Mouse (Mus musculus) kidney, embryonic 16.5 days (tissue): ENCODE results near the gene Bub1b. TPM values are rescaled to one million over a fixed set of nuclear protein-coding genes. Genes with fewer than 3 reads are reported as not detected.

ENCODE experiments used
- ATAC-seq: fragments of 200-750 bp; cut with Nextera tagmentation; 2 replicates; pipeline ENCODE4 v1.8.0; 2017; ENCODE audit warnings: moderate TSS enrichment; ENCODE audit not compliant: low FRiP score, low TSS enrichment
- H3K27ac ChIP-seq: fragments of 300-500 bp; sonication (generic); 2 replicates; pipeline ENCODE4 v1.5.1; 2014; ENCODE audit warnings: low read length
- H3K27me3 ChIP-seq: fragments of 300-500 bp; sonication (generic); 2 replicates; pipeline ENCODE4 v1.6.1; 2014; ENCODE audit warnings: low read length, control low read depth, mixed read lengths; ENCODE audit not compliant: insufficient read depth
- H3K36me3 ChIP-seq: fragments of 300-500 bp; sonication (generic); 2 replicates; pipeline ENCODE4 v1.6.1; 2014; ENCODE audit warnings: low read length, control low read depth, mixed read lengths; ENCODE audit not compliant: insufficient read depth
- H3K4me1 ChIP-seq: fragments of 300-500 bp; sonication (generic); 2 replicates; pipeline ENCODE4 v1.6.1; 2014; ENCODE audit warnings: low read length, control low read depth, mixed read lengths; ENCODE audit not compliant: insufficient read depth
- H3K4me2 ChIP-seq: fragments of 300-500 bp; sonication (generic); replicated peaks from 2 replicates; pipeline ENCODE4 v1.6.1; 2014; ENCODE audit warnings: low read depth, low read length
- H3K4me3 ChIP-seq: fragments of 300-500 bp; sonication (generic); 2 replicates; pipeline ENCODE4 v1.5.1; 2014; ENCODE audit warnings: mild to moderate bottlenecking, low read length
- H3K9ac ChIP-seq: fragments of 300-500 bp; sonication (generic); replicated peaks from 2 replicates; pipeline ENCODE4 v1.6.1; 2014; ENCODE audit warnings: low read length
- H3K9me3 ChIP-seq: fragments of 300-500 bp; sonication (generic); 2 replicates; pipeline ENCODE4 v1.6.1; 2016; ENCODE audit warnings: low read length, control low read depth
- WGBS: fragments of 180-500 bp; shearing (Covaris S2); extraction: QIAGEN DNeasy Blood & Tissue Kit; methylation state at CpG from one replicate; pipeline ENCODE4 v1.1.7; 2014; 5-methylcytosine and 5-hydroxymethylcytosine counted together
- polyA plus RNA-seq: library from polyadenylated mRNA; unstranded; fragments of >200 nt; fragmentation: Nextera tagmentation; extraction: Ambion mirVana; gene quantifications from 2 replicates; pipeline ENCODE4 v1.2.1, GENCODE M21; 2015

Gene Bub1b
- polyA plus RNA-seq, 1 experiment from 2014 or later = 102 TPM

DNA sequence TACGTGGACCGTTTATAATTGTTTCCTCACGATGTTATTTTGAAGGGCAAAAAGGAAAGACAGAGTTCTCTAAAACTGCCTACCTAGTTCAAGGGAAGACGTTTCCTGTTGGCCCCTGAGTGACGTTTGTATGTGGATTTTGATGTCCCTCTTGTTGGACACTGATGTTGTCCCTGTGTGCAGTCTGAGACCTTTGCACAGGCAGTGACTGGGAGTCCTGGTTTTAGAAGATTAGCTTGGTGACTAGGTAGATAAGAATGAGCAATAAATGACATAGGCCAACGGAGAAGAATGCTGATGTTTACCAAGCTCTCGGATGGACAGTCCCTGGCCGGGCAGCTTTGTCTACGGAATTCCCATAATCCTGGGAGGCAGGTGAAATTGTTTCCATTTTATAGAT, 63.9 kb downstream of the Bub1b start:
- H3K4me2 ChIP-seq = no peak overlapping the region
- peaks cover 8% of the 10 kb centered on the region for H3K4me1 ChIP-seq
- peaks cover 18% of the 10 kb centered on the region for H3K27me3 ChIP-seq
- no peak for ATAC-seq
- no peak overlapping the region for H3K27ac ChIP-seq
- H3K9ac ChIP-seq = no peak overlapping the region
- H3K9me3 ChIP-seq = no peaks in the 10 kb centered on the region
- no peak overlapping the region for H3K4me3 ChIP-seq
- 82% methylated on average over 9 of the region's 9 CpGs for WGBS
- no peaks in the 10 kb centered on the region for H3K36me3 ChIP-seq

DNA sequence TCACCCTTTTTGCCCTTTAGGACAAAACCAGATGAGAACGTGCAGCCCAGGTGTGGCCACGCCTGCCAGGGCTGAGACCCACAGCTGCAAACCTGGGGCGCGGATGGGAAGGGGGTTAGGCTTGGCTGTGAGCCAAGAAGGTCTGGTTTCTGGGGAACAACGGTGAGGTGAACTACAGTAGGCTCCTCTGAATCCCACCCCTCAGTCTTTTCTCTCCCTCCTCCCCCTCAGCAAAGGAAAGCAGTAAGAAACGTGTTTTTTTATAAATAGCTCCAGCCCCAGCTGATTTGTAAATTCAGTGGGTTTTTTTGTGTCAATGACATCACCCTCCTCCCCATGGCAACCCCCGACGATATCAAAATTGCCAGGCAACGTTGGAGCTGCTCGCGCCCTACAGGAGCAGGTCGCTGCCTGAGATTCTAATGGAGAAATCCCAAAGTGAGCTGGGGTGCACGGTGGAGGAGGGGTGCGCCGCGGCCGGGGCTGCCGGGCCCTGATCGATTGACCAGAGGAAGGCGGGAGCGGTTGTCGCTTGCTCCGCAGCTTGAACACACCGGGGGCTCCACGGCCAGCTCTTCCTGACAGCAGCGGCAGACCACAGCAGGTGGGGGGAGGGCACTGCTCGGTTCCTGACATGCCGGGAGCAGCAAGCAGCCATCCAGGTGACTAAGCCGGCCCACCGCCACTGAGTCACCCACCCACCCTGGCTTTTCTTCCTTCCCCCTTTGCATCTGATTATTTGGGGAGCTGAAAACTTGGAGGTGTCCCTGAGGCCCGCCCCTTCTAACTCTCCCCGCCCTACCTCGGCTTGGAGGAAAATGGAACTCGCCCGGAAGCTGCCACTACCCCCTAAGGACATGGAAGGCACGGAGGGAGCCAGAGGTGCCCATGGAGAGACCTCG, 65.1 kb downstream of the Bub1b start, which contains the start of gene Pak6:
TSS of gene Pak6 (plus strand) at position 402 of the 902 bp plus-strand sequence.
- peak; percentile 9; the same call in 1 of the 2 replicates for ATAC-seq
- peak within 1 kb of the TSS; percentile 50 for H3K9ac ChIP-seq
- H3K4me3 ChIP-seq = peak within 1 kb of the TSS; percentile 49
- no peaks in the 10 kb centered on the region for H3K9me3 ChIP-seq
- WGBS = 2% methylated on average over 37 of the region's 37 CpGs
- H3K4me2 ChIP-seq = peak within 1 kb of the TSS; percentile 83
- peaks cover 18% of the 10 kb centered on the region for H3K27me3 ChIP-seq
- H3K4me1 ChIP-seq = peaks cover 6% of the 10 kb centered on the region
- H3K36me3 ChIP-seq = no peaks in the 10 kb centered on the region
- no peak within 1 kb of the TSS for H3K27ac ChIP-seq

DNA sequence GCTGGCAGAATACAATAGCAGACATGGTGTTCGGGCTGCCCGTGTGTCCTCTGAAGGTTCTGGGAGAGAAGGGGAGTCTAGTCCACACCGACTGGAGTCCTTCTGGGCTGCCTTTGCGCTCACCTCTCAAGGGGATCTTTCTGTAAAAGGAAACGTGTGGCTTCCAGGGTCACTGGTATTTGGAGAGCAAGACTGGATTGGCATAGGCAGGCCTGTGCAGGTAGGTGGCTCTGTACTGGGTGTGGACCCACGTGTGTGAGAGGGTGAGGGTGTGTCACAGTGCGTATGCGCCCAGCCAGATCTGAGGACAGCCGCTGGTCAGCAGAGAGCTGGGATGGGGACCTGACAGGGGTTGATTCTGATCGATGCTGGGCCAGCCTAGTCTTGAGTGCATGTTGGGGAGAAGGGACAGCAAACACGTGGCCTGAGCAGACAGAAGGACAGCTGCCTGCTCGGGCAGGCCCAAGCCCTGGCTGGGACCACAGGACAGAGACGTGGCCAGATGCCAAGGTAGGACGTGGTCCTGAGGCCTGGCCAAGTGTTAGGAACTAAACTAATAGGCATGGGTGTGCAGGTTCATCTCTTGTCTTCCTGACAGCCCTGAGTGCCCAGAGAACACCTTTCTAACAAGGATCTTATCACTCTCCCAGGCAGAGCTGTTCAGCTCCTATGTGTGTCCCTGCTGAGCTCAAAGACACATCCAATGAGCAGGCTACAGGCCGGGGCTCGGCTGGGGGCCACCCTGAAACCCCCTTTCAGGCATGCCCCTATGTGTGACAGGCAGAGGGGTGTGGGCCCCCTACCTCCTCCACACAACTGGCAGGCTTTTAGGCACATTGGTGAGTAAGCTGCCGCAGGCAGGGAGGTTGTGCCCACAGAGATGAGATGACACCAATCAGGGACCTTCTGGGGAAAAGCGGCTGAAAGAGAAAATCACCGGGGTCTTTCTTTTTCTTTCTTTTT, 66.1 kb downstream of the Bub1b start:
- ATAC-seq = peak; percentile 53
- Histone ChIP-seq H3K36me3 (no peaks in the 10 kb centered on the region), H3K4me2 (peak overlapping the region; percentile 83), H3K27ac (no peak overlapping the region), H3K9me3 (no peaks in the 10 kb centered on the region), H3K27me3 (peaks cover 18% of the 10 kb centered on the region), H3K9ac (0 out of 2 replicates have a peak overlapping the region, but pooled peaks have one; percentile 50), H3K4me1 (peaks cover 9% of the 10 kb centered on the region), H3K4me3 (peak overlapping the region; percentile 49)
- WGBS = 55% methylated on average over 19 of the region's 19 CpGs

DNA sequence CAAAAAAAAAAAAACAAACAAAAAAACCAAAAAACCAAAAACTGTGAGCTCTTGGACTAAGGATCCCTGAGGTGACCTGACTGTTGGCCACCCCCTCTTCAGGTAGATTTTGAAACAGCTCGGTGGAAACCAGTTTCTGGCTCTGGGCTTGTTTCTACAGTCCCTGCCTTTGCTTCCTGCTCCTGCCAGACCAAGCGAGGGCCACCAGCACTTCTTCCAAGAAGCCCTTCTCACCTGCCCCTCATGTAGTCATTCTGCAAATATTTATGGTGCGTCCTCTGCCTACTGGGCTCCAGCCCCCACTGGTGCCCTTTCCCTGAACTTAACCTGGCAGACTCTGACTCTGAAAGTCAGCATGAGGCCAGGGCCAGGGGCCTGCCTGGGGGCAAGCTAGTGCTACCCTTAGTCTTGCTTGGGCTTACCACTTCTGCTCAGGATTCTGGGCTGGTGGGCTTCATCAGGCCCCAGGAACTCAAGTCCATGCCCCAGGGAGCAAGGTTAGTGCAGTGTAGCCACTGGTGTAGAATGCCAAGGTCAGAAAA, 67.0 kb downstream of the Bub1b start:
- Histone ChIP-seq H3K9ac (no peak overlapping the region), H3K27me3 (peaks cover 18% of the 10 kb centered on the region), H3K4me3 (no peak overlapping the region), H3K27ac (no peak overlapping the region), H3K4me1 (peaks cover 7% of the 10 kb centered on the region), H3K4me2 (no peak overlapping the region), H3K36me3 (no peaks in the 10 kb centered on the region), H3K9me3 (no peaks in the 10 kb centered on the region)
- ATAC-seq = no peak
- WGBS = 68% methylated on average over 3 of the region's 3 CpGs

- 85% methylated on average over 4 of the region's 4 CpGs for WGBS
Measured at GRCm38 (mm10) chr2:118665616-118666015, 67.6 kb downstream of the Bub1b start.

DNA sequence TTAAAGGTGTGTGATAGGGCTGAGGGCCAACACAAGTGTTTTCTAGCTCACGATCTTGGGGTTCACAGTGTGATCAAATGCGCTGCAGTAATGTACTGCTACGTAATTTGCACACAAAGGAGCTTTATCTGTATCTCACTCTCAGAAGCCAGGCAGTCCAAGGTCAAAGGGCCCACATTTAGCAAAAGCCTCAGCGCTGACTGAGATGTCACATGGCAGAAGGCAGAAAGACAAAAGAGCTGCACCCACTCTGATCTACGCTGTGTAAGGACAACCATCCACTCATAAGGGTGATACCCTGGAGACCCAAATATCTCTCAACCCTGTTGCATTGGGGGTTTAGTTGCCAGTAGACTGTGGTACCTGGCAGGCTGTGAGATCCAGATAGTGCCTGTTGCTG, 69.2 kb downstream of the Bub1b start:
- no peak for ATAC-seq
- H3K4me3 ChIP-seq = no peak overlapping the region
- peaks cover 20% of the 10 kb centered on the region for H3K27me3 ChIP-seq
- H3K4me1 ChIP-seq = peaks cover 7% of the 10 kb centered on the region
- H3K27ac ChIP-seq = no peak overlapping the region
- no peaks in the 10 kb centered on the region for H3K9me3 ChIP-seq
- 86% methylated on average over 5 of the region's 5 CpGs for WGBS
- H3K4me2 ChIP-seq = no peak overlapping the region
- H3K9ac ChIP-seq = no peak overlapping the region
- no peaks in the 10 kb centered on the region for H3K36me3 ChIP-seq

More at GRCm38 (mm10) chr2:118665616-118666015, 67.6 kb downstream of the Bub1b start:
- ATAC-seq = no peak
- H3K9me3 ChIP-seq = no peaks in the 10 kb centered on the region
- peaks cover 7% of the 10 kb centered on the region for H3K4me1 ChIP-seq
- no peak overlapping the region for H3K9ac ChIP-seq
- H3K4me3 ChIP-seq = no peak overlapping the region
- no peak overlapping the region for H3K27ac ChIP-seq
- no peaks in the 10 kb centered on the region for H3K36me3 ChIP-seq
- no peak overlapping the region for H3K4me2 ChIP-seq
- H3K27me3 ChIP-seq = peaks cover 18% of the 10 kb centered on the region

DNA sequence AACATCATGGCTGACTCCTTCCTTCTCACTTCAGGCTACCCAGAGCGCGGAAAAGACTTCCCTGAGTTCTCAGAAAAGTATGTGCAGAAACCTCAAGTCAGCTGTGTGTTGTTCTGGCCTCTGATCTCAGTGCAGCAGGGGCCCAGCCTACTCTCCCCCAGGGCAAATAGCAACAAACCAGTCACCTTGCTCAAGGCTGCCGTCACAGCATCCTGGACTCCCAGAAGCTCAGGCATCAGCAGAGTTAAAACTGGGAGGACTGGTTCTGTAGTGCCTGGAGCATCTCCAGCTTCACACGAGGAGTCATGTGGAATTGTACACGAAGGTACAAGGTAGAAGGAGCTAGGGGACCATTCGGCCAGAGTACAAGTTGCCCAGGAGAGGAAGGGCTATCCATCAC, 71.2 kb downstream of the Bub1b start:
- Histone ChIP-seq H3K4me3 (no peak overlapping the region), H3K36me3 (no peaks in the 10 kb centered on the region), H3K27me3 (peaks cover 23% of the 10 kb centered on the region), H3K27ac (peak overlapping the region; percentile 61; the same call in 1 of the 2 replicates), H3K4me1 (peaks cover 7% of the 10 kb centered on the region), H3K9ac (no peak overlapping the region), H3K9me3 (no peaks in the 10 kb centered on the region), H3K4me2 (no peak overlapping the region)
- WGBS = 59% methylated on average over 6 of the region's 6 CpGs
- ATAC-seq = peak; percentile 66

DNA sequence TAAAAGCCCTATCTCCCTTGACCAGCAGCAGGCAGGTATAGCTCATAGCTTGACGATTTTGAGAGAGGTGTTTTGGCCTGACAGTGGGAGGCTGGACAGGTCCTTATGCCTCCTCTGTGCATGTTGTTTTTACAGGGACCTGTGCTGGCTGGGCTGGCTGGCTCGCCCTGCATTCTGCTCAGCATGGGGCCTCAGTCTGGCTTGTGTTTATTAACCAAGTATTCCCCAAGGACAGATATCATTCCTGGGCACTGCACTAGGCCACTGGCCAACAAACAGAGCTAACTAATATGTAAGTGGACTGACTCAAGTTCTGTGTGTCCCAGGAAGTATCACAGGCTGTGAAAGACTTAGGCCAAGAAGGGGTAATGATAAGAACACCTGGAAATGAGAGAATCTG, 71.8 kb downstream of the Bub1b start:
- no peaks in the 10 kb centered on the region for H3K36me3 ChIP-seq
- 28% methylated on average over 2 of the region's 2 CpGs for WGBS
- no peak overlapping the region for H3K4me3 ChIP-seq
- ATAC-seq = peak; percentile 23; the same call in 1 of the 2 replicates
- H3K4me1 ChIP-seq = peaks cover 7% of the 10 kb centered on the region
- H3K4me2 ChIP-seq = no peak overlapping the region
- peak overlapping the region; percentile 61; the same call in 1 of the 2 replicates for H3K27ac ChIP-seq
- peaks cover 28% of the 10 kb centered on the region for H3K27me3 ChIP-seq
- H3K9me3 ChIP-seq = no peaks in the 10 kb centered on the region
- H3K9ac ChIP-seq = no peak overlapping the region

DNA sequence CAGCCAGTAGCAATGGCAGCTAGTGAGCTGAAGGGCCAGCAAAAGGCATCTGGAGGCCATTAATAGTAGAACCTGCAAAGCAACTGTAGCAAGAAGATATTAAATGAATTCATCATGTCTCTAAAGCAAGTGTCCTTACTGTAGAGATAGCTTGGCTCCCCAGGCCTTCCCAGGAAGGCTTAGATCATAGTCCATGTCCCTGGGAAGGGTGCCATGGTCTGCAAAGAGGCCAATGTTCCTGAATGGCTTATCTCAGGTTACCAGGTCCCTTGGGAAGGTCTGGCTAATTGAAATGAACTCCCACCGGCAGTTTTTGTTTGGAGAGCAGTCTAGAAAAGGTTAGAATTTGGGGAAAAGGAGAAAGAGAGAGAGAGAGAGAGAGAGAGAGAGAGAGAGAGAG, 73.7 kb downstream of the Bub1b start:
- ATAC-seq = no peak
- H3K27me3 ChIP-seq = peaks cover 46% of the 10 kb centered on the region

More for the DNA sequence above, 73.7 kb downstream of the Bub1b start:
- H3K9ac ChIP-seq = no peak overlapping the region
- no peak overlapping the region for H3K4me2 ChIP-seq
- H3K27ac ChIP-seq = no peak overlapping the region
- WGBS = 32% methylated on average over 1 of the region's 1 CpGs
- peaks cover 7% of the 10 kb centered on the region for H3K4me1 ChIP-seq
- no peaks in the 10 kb centered on the region for H3K9me3 ChIP-seq
- no peaks in the 10 kb centered on the region for H3K36me3 ChIP-seq
- no peak overlapping the region for H3K4me3 ChIP-seq
